Mouse (Mus musculus) megakaryocyte-erythroid progenitor cell, adult 5 weeks (primary cell): ENCODE measurements around the gene Psmc4. TPM values are rescaled to one million over a fixed set of nuclear protein-coding genes. Genes with fewer than 3 reads are reported as not detected.

ENCODE experiments used
- polyA plus RNA-seq: library from polyadenylated mRNA; stranded (reverse); fragments of >175 nt; gene quantifications from 2 replicates; pipeline ENCODE4 v1.2.3, GENCODE M21; 2012

Gene Psmc4
- polyA plus RNA-seq: 87.0 and 88.8 TPM in 2 replicates

GRCm38 (mm10) chr7:28049476-28050409 is at the start of gene Psmc4:
Gene Psmc4, minus strand, starts transcription at chr7:28050101.

DNA sequence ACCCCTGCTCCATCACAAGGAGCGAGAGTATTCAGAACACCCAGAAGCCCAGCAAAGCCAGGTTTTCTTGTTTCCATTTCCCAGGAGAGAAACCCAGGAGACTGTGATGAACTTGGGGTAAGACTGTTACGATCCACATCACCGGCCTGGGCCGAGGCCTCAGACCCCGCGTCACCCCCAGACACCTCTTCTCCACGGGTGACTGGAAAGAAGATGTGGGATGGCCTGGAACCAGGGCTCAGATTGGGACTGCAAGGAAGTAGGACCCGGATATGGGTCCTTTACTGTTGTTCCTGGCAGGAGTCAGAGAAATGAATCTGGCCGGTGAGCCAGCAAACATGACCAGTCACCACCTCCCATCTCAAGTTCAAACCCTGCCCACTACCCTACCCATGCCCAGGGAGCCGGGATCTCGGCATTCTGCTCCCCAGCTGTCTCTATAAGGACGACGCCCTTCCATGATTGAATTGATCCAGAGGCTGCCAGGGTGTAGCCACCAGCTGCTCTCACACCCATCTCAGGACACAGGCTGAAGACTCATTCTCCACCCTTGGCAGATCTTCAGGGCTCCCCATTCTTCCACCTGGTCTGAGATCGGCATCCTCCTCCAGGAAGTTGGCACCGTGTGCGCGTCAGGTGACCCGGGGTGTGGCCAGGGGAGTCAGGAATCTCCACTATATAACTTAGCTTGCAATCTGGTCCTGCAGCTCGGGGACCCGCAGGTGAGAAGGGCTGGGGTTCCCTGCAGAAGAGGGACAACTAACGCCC is 20.8 kb upstream of the Psmc4 start, which contains the start of gene Fcgbp:
Gene Fcgbp, plus strand, starts transcription at position 706 of the 768 bp plus-strand sequence.

DNA sequence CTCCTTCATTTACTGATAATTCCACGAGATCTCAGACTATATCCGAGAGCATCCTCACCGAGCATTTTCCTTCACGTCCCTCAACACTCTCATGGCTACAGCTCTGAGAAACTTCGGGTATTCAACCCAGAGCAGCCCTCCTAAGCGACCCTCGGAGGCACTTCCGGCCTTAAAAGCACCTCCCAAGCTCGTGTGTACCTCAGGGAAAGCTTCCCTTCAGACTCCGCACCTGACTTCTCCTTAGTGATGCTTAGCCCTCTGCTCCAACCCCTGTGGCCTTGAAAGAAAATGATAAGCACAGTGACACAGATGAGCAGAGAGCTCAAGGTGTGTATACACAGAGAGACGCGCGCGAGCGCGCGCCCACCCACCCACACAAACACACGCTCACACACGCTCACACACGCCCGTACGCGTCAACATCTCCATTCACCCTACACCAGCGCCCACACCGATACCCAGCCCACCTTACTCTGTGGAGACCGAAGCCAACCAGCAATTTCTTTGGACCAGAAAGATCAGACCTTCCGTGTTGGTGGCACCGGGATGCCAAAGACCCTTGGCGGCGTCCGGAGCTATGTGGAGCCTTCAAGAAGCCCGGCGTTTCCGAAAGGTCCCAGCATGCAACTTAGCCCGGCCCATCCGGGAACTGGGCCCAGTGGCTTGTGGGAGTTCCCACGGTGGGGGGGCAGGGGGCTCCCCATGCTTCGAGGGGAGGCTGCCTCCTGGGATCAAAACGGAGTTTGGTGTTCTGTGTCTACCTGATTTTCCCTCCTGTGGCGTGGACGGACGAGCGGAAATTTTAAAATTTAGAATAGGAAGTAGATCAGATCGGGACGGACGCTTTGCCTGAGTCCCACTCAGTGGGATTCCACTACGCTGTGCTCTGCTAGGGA is 36.1 kb downstream of the Psmc4 start, which contains the start of gene Zfp850:
Gene Zfp850, minus strand, starts transcription at position 567 of the 896 bp plus-strand sequence.

Other genes with a start within 250 kb of the Psmc4 start
- 0.14 and 0.76 TPM in 2 replicates for gene Zfp626, start 242.9 kb downstream of the Psmc4 start, polyA plus RNA-seq
- gene Zfp59, start 211.5 kb downstream of the Psmc4 start, polyA plus RNA-seq: 0.15 and 0.39 TPM in 2 replicates
- 0.10 and 0.19 TPM in 2 replicates for gene Zfp607a, start 192.6 kb downstream of the Psmc4 start, polyA plus RNA-seq
- gene Zfp974, start 120.6 kb downstream of the Psmc4 start, polyA plus RNA-seq: not detected in 2 replicates
- 0.18 and 0.27 TPM in 2 replicates for gene Zfp780b, start 70.9 kb downstream of the Psmc4 start, polyA plus RNA-seq
- gene Zfp850, start 36.0 kb downstream of the Psmc4 start, polyA plus RNA-seq: 0.26 and 0.34 TPM in 2 replicates
- gene Fcgbp, start 21.1 kb upstream of the Psmc4 start, polyA plus RNA-seq: not detected in 2 replicates
- not detected in 2 replicates for gene 9530053A07Rik, start 79.4 kb upstream of the Psmc4 start, polyA plus RNA-seq
- gene Fbl, start 119.6 kb upstream of the Psmc4 start, polyA plus RNA-seq: 516 and 763 TPM in 2 replicates
- gene Dyrk1b, start 129.4 kb upstream of the Psmc4 start, polyA plus RNA-seq: 57.5 and 63.7 TPM in 2 replicates
- gene Eid2, start 217.8 kb upstream of the Psmc4 start, polyA plus RNA-seq: 6.3 and 9.5 TPM in 2 replicates
- 9.4 and 10.6 TPM in 2 replicates for gene Eid2b, start 227.6 kb upstream of the Psmc4 start, polyA plus RNA-seq
- gene Selenov, start 241.1 kb upstream of the Psmc4 start, polyA plus RNA-seq: 0.05 TPM in 1 of 2 replicates, not detected in the other